Mouse (Mus musculus): ENCODE data around the gene Prl4a1. TPM values are rescaled to one million over a fixed set of nuclear protein-coding genes. Genes with fewer than 3 reads are reported as not detected.
"Not testable (repeated sequence)": the region's sequence is repeated elsewhere in the genome, so short reads cannot be mapped to it uniquely, and the experiment has no call there.

Prl4a1 gene
- not detected for total RNA-seq (2021)

- DNase-seq (ENCODE audit: extremely low spot score in 1 of 2, low spot score in 1 of 2), result no peak
Observed at GRCm38 (mm10) chr13:28015912-28016311, at the start of gene Prl4a1. Prl4a1 (plus strand) TSS chr13:28016212.

- no peak for DNase-seq (ENCODE audit: extremely low spot score in 1 of 2, low spot score in 1 of 2)
Observed at GRCm38 (mm10) chr13:27972931-27973330, 43.1 kb upstream of the Prl4a1 start.

- not testable (repeated sequence) for DNase-seq (ENCODE audit: extremely low spot score in 1 of 2, low spot score in 1 of 2)
Observed at GRCm38 (mm10) chr13:27974281-27974680, 41.7 kb upstream of the Prl4a1 start.

- no peak for DNase-seq (ENCODE audit: extremely low spot score in 1 of 2, low spot score in 1 of 2)
Observed at GRCm38 (mm10) chr13:27977646-27978045, 38.4 kb upstream of the Prl4a1 start.

- not testable (repeated sequence) for DNase-seq (ENCODE audit: extremely low spot score in 1 of 2, low spot score in 1 of 2)
Observed at GRCm38 (mm10) chr13:27996557-27996956, 19.5 kb upstream of the Prl4a1 start.

GRCm38 (mm10) chr13:28029330-28029729 is 13.3 kb downstream of the Prl4a1 start:
- DNase-seq (ENCODE audit: extremely low spot score in 1 of 2, low spot score in 1 of 2), result no peak

GRCm38 (mm10) chr13:28069315-28069714 is 53.3 kb downstream of the Prl4a1 start:
- DNase-seq (ENCODE audit: extremely low spot score in 1 of 2, low spot score in 1 of 2), result no peak

Other genes starting within 250 kb of the Prl4a1 start
- not detected for gene Prl7c1, start 235.4 kb upstream of the Prl4a1 start, total RNA-seq (2021)
- gene Prl2a1, start 214.6 kb upstream of the Prl4a1 start, total RNA-seq (2021), result not detected
- not detected for gene Prl2c1, start 166.9 kb upstream of the Prl4a1 start, total RNA-seq (2021)
- not detected for gene Prl5a1, start 126.3 kb downstream of the Prl4a1 start, total RNA-seq (2021)
- 10 to 100 TPM; 60.5 to 69.6 TPM for gene Gm11361, start 241.3 kb downstream of the Prl4a1 start, total RNA-seq (2021)

Data from layer of hippocampus, postnatal 25 days (tissue).